Mouse (Mus musculus) kidney, adult 18-20 months (tissue): ENCODE results near the gene Srrd.
"Not testable (repeated sequence)": the region's sequence is repeated elsewhere in the genome, so short reads cannot be mapped to it uniquely, and the experiment has no call there.

ENCODE experiments used
- DNase-seq: peaks from one replicate; pipeline ENCODE4 v3.0.0; 2021

Gene Srrd

DNA sequence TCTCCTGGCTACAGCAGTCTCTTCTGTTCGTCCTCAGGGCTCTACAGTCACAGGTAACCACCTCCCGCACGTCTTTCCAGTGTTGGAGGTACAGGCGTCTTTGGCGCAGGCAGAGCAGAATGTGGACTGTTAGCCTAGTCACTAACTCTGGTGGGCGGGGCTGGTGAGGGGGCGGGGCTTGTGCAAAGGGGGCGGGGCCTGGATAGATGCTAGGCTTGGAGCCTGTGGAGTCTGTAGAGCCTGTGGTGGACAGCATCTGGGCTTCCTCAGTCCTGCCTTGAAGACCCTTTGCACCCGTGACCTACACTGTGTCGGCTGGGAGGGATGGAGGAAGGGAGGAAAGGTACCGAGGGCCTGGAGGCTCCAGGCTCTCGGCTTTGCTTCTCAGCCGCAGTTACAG, 13.1 kb upstream of the Srrd start, which contains the start of gene Gm6583:
Gene Gm6583 (minus strand): TSS at position 124 of the 400 bp plus-strand sequence.
- no peak for DNase-seq

GRCm38 (mm10) chr5:112355493-112355892, 12.7 kb upstream of the Srrd start:
- no peak for DNase-seq

GRCm38 (mm10) chr5:112349169-112349568, 6.3 kb upstream of the Srrd start:
- DNase-seq: no peak

GRCm38 (mm10) chr5:112346211-112346965, 3.5 kb upstream of the Srrd start:
- no peak for DNase-seq

- DNase-seq: peak; percentile 27
These were observed 1.5 kb upstream of the Srrd start for GRCm38 (mm10) chr5:112344092-112344960.

GRCm38 (mm10) chr5:112343205-112343595, 360 bp upstream of the Srrd start:
- DNase-seq: no peak

DNA sequence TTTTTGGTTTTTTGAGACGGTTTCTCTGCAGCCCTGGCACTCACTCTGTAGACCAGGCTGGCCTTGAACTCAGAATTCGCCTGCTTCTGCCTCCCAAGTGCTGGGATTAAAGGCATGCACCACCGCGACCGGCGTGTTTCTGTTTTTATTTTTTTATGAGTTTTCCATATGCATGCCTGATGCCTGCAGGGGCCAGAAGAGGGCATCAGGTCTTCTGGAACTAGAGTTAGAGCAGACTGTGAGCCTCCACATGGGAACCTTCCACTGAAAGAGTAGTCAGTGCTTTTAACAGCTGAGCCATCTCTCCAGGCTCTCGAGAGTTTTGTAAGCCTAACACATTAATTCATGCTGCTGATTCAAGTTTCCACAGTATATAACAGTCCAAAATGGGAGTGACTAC, 3.6 kb downstream of the Srrd start:
- DNase-seq: no peak

- DNase-seq: no peak
These were observed 5.8 kb downstream of the Srrd start for GRCm38 (mm10) chr5:112337004-112337403.

DNA sequence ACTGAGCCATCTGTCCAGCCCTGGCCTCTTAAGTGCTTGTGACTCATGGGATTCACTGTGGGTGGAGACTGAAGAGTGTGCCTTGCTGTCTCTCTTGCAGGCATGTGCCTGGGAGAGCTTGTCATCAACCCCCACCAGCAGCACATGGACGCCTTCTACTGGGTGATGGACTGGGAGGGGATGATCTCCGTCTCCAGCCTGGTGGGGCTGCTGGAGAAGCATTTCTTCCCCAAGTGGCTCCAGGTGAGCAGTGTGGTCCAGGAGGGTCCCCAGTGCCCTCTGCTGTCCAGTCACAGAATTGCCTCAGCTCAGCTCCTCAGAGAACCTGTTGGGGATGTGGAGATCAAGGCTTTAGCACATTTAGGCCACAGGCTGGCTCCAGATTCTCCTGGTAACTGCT, 7.4 kb downstream of the Srrd start:
- DNase-seq: peak; percentile 68

DNA sequence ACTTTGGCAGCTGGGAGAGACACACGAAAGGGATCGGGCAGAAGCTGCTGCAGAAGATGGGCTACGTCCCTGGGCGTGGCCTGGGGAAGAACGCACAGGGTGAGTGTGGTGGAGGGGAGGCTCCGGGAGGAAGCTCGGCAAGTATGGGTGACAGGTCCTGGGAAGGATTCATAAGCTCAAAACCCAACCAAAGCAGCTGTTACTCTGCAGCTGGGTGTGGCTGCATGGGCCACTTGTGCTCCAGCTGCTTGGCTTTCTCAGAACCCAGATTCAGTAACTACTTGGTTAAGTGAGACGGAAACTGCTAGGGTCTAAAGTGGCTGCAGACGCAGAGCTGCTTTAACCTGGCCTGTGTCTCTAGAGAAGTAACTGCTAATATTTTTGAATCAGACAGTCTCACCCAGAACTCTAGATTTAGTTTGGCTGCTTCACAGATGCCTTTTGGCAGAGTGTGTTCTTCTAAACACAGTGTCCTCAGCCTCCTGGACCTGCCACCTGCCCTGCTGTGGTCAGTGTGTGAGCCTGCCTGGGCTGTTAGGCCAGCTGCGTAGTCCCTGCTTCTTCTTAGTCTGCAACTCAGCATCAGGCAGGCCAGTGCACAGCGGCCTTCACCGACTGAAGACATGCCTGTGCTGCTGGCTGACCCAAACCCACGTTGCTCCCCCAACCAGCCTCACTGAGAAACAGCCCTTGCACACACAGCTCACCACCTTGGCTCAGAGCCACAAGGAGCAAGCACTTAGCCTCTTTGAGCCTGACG, 12.9 kb downstream of the Srrd start:
- DNase-seq: no peak

GRCm38 (mm10) chr5:112327854-112328253, 15.0 kb downstream of the Srrd start:
- DNase-seq: no peak

GRCm38 (mm10) chr5:112326446-112327009, 16.3 kb downstream of the Srrd start:
- DNase-seq: no peak

- DNase-seq: peak; percentile 97
These were observed 17.0 kb downstream of the Srrd start, which contains the start of gene Tfip11 for GRCm38 (mm10) chr5:112325546-112326445. Gene Tfip11 (plus strand): TSS chr5:112326358.

DNA sequence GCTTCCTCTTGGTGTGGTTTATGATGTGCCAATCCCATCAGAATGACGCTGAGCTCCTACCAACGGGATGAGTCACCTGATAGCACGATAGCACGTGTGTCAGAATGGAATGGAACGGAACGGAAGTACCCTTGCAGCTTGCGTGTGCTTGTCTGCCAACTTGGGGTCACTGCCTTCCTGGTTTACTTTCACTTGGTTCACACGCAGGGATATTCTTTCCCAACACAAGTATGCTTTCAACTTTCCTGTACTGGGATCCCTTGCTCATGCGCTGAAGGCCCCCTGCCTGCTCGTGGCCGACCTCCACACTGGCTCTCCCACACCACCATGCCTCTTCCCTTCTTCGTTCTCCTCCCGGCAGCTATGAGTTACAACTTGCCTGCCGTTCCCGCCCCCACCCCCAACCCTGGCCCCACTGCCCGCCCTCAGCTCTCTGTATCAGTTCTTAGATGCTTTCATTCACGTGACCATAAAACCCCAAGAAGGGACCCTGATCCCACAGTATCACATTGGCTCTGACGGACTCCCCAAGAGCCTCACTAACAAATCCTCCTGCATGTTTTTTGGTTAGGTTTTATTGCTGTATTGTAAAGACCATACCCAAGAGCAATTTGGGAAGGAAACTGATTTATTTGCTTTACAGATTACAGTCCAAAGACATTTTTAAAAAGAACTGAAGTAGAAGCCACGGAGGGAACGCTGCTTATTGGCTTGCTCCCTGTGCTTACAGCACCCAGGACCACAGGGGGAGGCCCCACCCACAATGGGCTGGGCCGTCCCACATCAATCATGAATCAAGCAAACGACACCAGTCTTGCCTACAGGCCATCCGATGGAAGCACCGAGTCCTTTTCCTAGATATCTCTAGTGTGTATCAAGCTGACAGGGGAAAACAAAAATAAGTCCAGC, 17.9 kb downstream of the Srrd start:
- DNase-seq: peak; percentile 34

GRCm38 (mm10) chr5:112323246-112323645, 19.6 kb downstream of the Srrd start:
- no peak for DNase-seq

DNA sequence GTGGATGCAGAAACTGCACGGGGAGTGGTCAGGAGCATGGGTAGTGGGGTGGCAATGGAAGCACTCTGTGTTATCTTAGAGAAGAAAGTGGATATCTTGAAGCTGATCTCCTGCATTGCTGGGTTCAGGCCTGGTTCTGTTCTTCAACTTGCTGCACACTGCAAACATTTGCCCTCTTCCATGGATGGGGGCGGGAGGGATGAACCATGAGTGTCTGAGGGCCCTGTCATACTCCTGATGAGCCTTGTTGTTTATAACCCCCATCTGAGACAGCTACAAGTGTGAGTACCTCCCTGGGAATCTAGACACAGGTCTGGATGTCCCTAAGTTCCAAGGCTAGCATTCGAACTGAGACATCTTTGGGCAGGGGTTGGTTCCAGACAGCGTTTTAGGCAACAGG, 21.5 kb downstream of the Srrd start:
- no peak for DNase-seq

DNA sequence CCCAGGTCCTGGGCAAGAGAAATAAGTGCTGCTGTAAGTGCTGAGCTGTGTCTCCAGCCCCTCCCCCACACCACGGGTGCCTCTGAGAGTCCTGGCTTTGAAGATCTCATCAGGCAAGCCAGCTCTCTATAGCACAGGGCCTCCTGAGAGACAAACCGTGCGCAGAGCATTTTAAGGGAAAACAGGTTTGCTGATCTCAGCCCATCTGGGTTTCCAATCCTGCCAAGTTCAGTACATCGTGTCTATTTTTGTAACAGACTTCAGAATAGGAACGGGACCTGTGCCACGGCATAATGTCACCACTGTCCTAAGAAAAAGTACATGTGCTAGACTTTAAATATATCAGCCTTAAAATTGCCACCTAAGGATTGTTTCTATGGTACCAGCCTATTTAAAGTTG, 21.9 kb downstream of the Srrd start:
- no peak for DNase-seq

DNA sequence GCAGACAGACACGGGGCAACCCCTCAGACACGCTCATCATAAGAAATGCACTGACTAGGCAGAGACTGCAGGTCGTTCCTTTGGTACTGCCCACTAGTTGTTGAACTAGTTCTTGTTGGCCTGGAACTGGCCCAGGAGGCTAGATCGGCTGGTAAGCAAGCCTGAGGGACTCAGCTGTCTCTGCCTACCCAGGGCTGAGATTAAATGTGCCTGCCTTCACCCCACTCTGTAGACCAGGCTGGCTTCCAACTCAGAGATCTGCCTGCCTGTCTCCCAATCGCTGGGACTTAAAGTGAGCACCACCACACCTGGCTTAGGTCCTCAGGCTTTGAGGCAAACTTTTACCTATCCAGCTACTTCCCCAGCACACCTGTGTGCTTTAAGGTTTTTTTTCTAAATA, 22.5 kb downstream of the Srrd start:
- DNase-seq: no peak

DNA sequence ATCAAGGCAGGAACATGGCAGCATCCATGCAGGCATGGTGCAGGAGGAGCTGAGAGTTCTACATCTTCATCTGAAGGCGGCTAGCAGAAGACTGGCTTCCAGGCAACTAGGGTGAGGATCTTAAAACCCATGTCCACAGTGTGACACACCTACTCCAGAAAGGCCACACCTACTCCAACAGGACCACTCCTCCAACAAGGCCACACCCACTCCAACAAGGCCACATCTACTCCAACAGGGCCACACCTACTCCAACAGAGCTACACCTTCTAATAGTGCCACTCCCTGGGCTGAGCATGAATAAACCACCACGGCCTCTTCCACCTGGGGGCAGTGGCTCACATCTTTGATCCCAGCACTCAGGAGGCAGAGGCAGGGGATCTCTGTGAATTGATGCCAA, 23.5 kb downstream of the Srrd start:
- not testable (repeated sequence) for DNase-seq

DNA sequence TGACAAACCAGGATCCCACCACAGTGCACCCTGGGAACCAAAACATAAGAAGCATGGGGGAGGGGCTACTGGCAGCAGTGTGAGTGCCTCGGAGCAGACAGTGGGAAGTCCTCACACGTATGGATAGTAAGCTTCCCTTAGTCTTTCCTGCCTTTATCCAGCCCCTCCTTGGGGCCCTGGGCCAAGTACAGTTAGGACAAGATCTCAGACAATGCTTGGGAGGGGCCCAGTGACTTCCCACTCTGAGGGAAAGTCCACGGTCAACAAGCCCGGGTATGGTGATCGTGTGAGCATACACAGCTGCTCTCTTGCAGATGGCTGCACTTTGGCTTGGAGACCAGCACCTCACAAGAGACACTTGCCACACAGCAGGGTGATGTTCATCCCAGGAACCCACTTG, 25.5 kb downstream of the Srrd start:
- DNase-seq: no peak

- DNase-seq: no peak
These were observed 26.4 kb downstream of the Srrd start for GRCm38 (mm10) chr5:112316468-112316867.
